Mouse (Mus musculus): ENCODE measurements around the gene Cd6. TPM values are rescaled to one million over a fixed set of nuclear protein-coding genes. Genes with fewer than 3 reads are reported as not detected.

Gene Cd6
- total and polyA plus RNA-seq, 3 experiments = 0.09 to 0.73 (median 0.17) TPM

GRCm38 (mm10) chr19:10869886-10870527 lies 40.1 kb upstream of the Cd6 start, which contains the start of gene Tmem132a:
Tmem132a (minus strand) TSS chr19:10869940.
- Histone ChIP-seq H3K36me3 (replicated peaks in 1 of 2; ENCODE audit: control insufficient read depth in 1 of 2, insufficient read depth in 1 of 2, low read length in 1 of 2) (peaks cover 37 to 55% of the 10 kb centered on the region in 2 experiments), H3K9ac (ENCODE audit: insufficient read depth, low read depth) (no peak within 1 kb of the TSS), H3K4me2 (ENCODE audit: insufficient read depth, low read depth, poor library complexity, severe bottlenecking) (no peak within 1 kb of the TSS), H3K79me2 (replicated peaks; ENCODE audit: control insufficient read depth, extremely low read depth, insufficient read depth, poor library complexity, severe bottlenecking) (no peaks in the 10 kb centered on the region), H3K4me1 (ENCODE audit: control insufficient read depth in 1 of 2, insufficient read depth in 2 of 2) (no peaks in the 10 kb centered on the region), H3K27me3 (replicated peaks) (no peaks in the 10 kb centered on the region), H3K4me3 (replicated peaks in 1 of 3; ENCODE audit: low read depth in 2 of 3, low read length in 2 of 3, poor library complexity in 1 of 3) (no peak within 1 kb of the TSS), H3K9me3 (replicated peaks; ENCODE audit: low read length) (no peaks in the 10 kb centered on the region), H3K27ac (ENCODE audit: insufficient read depth, low read depth) (no peak within 1 kb of the TSS)
- DNase-seq (ENCODE audit: extremely low read depth) = no peak
- no peak for TF ChIP-seq HCFC1 (IDR thresholded peaks at IDR 0.05; ENCODE audit: low read depth, low read length)
- TF ChIP-seq POLR2A (IDR thresholded peaks at IDR 0.05; ENCODE audit: low read depth, low read length) = no peak
- no peak for TF ChIP-seq BHLHE40 (IDR thresholded peaks at IDR 0.05; ENCODE audit: low read depth, low read length)
- TF ChIP-seq RCOR1 (conservative IDR thresholded peaks at IDR 0.05; ENCODE audit: low read depth, low read length) = no peak
- TF ChIP-seq ELF1 (IDR thresholded peaks at IDR 0.05; ENCODE audit: low read depth, low read length) = no peak
- TF ChIP-seq E2F4 (IDR thresholded peaks at IDR 0.05; ENCODE audit: insufficient replicate concordance, low read depth, low read length) = no peak
- no peak for TF ChIP-seq JUN (IDR thresholded peaks at IDR 0.05; ENCODE audit: insufficient read depth, low read depth, low read length)
- no peak for TF ChIP-seq KAT2A (IDR thresholded peaks at IDR 0.05; ENCODE audit: insufficient replicate concordance, low read length)
- TF ChIP-seq ZNF384 (IDR thresholded peaks at IDR 0.05; ENCODE audit: low read depth, low read length) = no peak
- no peak for TF ChIP-seq USF2 (conservative IDR thresholded peaks at IDR 0.05; ENCODE audit: low read depth, low read length)
- TF ChIP-seq NRF1 (IDR thresholded peaks at IDR 0.05; ENCODE audit: low read depth, low read length) = no peak
- TF ChIP-seq CHD2 (IDR thresholded peaks at IDR 0.05; ENCODE audit: low read length) = no peak
- no peak for TF ChIP-seq POLR2AphosphoS2 (IDR thresholded peaks at IDR 0.05; ENCODE audit: low read depth, low read length)
- TF ChIP-seq ETS1 (conservative IDR thresholded peaks at IDR 0.05; ENCODE audit: low read depth, low read length) = no peak
- no peak for TF ChIP-seq ZC3H11A (IDR thresholded peaks at IDR 0.05; ENCODE audit: low read depth, low read length)
- no peak for TF ChIP-seq SIN3A (IDR thresholded peaks at IDR 0.05; ENCODE audit: low read length)
- TF ChIP-seq USF1 (IDR thresholded peaks at IDR 0.05; ENCODE audit: low read depth, low read length) = no peak
- no peak for TF ChIP-seq ZKSCAN1 (IDR thresholded peaks at IDR 0.05; ENCODE audit: borderline replicate concordance, low read depth, low read length)
- in situ Hi-C loops (cut with MboI; ENCODE audit: low pct_ligation_motif_present, low pct_unique_long_range_greater_than_20kb, low sequenced_read_pairs) = no loop called here
- dilution Hi-C loops (cut with MboI; ENCODE audit: extremely low pct_ligation_motif_present, extremely low pct_unique_long_range_greater_than_20kb, low sequenced_read_pairs) = no loop called here

- Histone ChIP-seq H3K27me3 (replicated peaks) (no peaks in the 10 kb centered on the region), H3K36me3 (replicated peaks in 1 of 2; ENCODE audit: control insufficient read depth in 1 of 2, insufficient read depth in 1 of 2, low read length in 1 of 2) (peaks cover 37 to 51% of the 10 kb centered on the region in 2 experiments), H3K4me2 (ENCODE audit: insufficient read depth, low read depth, poor library complexity, severe bottlenecking) (no peak overlapping the region), H3K4me3 (replicated peaks in 1 of 3; ENCODE audit: low read depth in 2 of 3, low read length in 2 of 3, poor library complexity in 1 of 3) (no peak overlapping the region), H3K79me2 (replicated peaks; ENCODE audit: control insufficient read depth, extremely low read depth, insufficient read depth, poor library complexity, severe bottlenecking) (no peaks in the 10 kb centered on the region), H3K9ac (ENCODE audit: insufficient read depth, low read depth) (no peak overlapping the region), H3K4me1 (ENCODE audit: control insufficient read depth in 1 of 2, insufficient read depth in 2 of 2) (no peaks in the 10 kb centered on the region), H3K9me3 (replicated peaks; ENCODE audit: low read length) (no peaks in the 10 kb centered on the region), H3K27ac (ENCODE audit: insufficient read depth, low read depth) (no peak overlapping the region)
- TF ChIP-seq ETS1 (conservative IDR thresholded peaks at IDR 0.05; ENCODE audit: low read depth, low read length) = no peak
- TF ChIP-seq MAX (IDR thresholded peaks at IDR 0.05; ENCODE audit: low read length) = no peak
- TF ChIP-seq CHD1 (IDR thresholded peaks at IDR 0.05; ENCODE audit: low read depth, low read length) = no peak
- TF ChIP-seq GABPA (IDR thresholded peaks at IDR 0.05; ENCODE audit: insufficient replicate concordance, low read depth, low read length) = no peak
- no peak for TF ChIP-seq MAFK (IDR thresholded peaks at IDR 0.05; ENCODE audit: insufficient replicate concordance, low read length)
- no peak for TF ChIP-seq UBTF (IDR thresholded peaks at IDR 0.05; ENCODE audit: low read depth, low read length)
- TF ChIP-seq MEF2A (IDR thresholded peaks at IDR 0.05; ENCODE audit: borderline replicate concordance, low read depth, low read length) = no peak
- no peak for TF ChIP-seq BHLHE40 (IDR thresholded peaks at IDR 0.05; ENCODE audit: low read depth, low read length)
- TF ChIP-seq ZNF384 (IDR thresholded peaks at IDR 0.05; ENCODE audit: low read depth, low read length) = no peak
- DNase-seq (ENCODE audit: extremely low read depth) = no peak
- dilution Hi-C loops (cut with MboI; ENCODE audit: extremely low pct_ligation_motif_present, extremely low pct_unique_long_range_greater_than_20kb, low sequenced_read_pairs) (no loop called here), in situ Hi-C loops (cut with MboI; ENCODE audit: low pct_ligation_motif_present, low pct_unique_long_range_greater_than_20kb, low sequenced_read_pairs) (no loop called here)
Measured at GRCm38 (mm10) chr19:10869241-10869885, 39.5 kb upstream of the Cd6 start.

Data from CH12.LX (cell line).